Mouse (Mus musculus): ENCODE measurements around the gene Rhof. TPM values are rescaled to one million over a fixed set of nuclear protein-coding genes. Genes with fewer than 3 reads are reported as not detected.
"Not testable (repeated sequence)": the region's sequence is repeated elsewhere in the genome, so short reads cannot be mapped to it uniquely, and the experiment has no call there.

Gene Rhof
- polyA plus RNA-seq, 1 experiment from 2014 or later, result 20.9 TPM

DNA sequence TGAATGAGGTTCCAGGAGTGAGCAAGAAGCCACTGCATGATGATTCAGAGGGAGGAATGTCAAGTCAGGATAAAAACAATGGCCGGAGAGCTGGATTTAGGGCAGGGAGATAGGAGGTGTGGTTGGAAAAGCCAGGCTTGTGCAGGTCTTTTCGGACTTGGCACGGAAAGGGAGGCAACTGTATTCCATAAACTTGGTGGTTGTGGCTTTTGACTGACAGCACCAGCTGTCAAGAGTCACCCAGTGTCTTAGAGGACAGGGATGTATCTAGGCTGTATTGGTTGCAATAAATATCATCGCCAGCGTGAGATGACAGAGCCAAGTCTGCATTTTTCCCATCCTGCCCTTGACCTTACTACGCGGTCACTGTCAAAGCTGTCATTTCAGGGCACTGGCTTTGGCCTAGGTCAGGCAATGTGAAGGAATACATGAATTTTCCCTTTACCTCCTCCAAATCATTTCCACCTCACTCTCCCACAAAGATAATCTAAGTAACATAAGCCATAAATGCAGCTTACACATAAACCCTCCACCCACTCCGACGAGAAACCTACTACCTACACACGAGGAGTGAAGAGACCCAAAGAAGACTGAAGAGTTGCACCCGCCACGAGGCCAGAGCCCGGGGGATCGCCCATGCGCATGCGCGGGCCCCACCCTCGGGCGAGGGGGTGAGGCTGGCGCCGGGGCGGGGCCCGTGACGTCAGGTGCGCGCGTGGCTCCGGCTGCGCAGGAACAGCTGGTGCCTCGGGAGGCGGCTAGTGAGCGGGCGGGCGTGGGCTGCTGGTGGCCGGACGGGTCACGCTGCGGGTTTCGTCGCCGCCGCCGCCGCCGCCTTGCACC, 56.7 kb downstream of the Rhof start:
- Histone ChIP-seq H3K4me2 (peak overlapping the region; percentile 85), H3K9me3 (replicated peaks) (no peaks in the 10 kb centered on the region), H3K4me1 (peaks cover 26% of the 10 kb centered on the region), H3K27ac (replicated peaks) (peak overlapping the region; percentile 83), H3K9ac (replicated peaks) (peak overlapping the region; percentile 82), H3K4me3 (replicated peaks) (peak overlapping the region; percentile 88), H3K27me3 (replicated peaks) (no peaks in the 10 kb centered on the region), H3K36me3 (no peaks in the 10 kb centered on the region)
- 10% methylated on average over 39 of the region's 45 CpGs for WGBS
- peak; percentile 97 for ATAC-seq (ENCODE audit: low FRiP score)

DNA sequence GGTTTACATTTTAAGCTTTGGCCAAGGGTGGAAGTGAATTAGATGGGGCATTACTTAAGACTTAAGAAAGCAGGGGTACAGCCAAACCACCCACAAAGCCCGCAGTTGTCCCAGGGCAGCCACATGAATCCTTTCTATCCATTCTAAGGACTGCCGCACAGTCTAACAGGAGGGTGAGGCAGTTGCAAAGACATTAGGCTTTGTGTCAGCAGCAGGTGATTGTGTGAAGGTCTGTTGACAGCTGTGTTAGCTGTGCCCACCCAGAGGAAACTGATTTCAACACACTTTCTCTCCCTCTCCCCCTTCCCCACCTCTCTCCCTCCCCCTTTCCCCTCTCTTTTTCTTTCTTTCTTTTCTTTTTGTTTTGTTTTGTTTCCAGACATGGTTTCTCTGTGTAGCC, 63.8 kb downstream of the Rhof start:
- Histone ChIP-seq H3K36me3 (no peaks in the 10 kb centered on the region), H3K27ac (replicated peaks) (no peak overlapping the region), H3K9me3 (replicated peaks) (no peaks in the 10 kb centered on the region), H3K4me3 (replicated peaks) (no peak overlapping the region), H3K4me1 (no peaks in the 10 kb centered on the region; the same call in 1 of the 2 replicates), H3K27me3 (replicated peaks) (no peaks in the 10 kb centered on the region), H3K9ac (replicated peaks) (no peak overlapping the region), H3K4me2 (no peak overlapping the region)
- no peak for ATAC-seq (ENCODE audit: low FRiP score)
- 93% methylated on average over 2 of the region's 2 CpGs for WGBS

DNA sequence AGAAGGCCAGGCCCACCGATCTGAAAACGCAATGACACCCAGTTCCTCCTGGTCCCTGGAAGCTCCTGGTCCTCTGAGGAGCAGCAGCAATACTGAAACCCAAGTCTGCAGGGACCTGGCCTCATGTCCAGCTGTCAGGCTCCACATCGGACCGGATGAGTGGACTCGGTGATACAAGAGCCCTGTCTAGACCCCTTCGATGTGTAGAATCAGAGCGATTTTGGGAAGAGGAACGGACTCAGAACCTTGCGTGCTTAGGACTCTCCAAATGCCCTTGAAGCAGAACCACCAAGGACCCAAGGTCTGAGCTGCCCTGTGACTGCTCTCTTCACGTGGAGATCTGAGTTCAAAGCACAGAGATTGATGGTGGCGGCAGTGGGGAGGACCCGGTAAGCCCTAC, 64.4 kb downstream of the Rhof start, which contains the start of gene Tmem120b:
Tmem120b (plus strand) TSS at position 301 of the 400 bp plus-strand sequence.
- ATAC-seq (ENCODE audit: low FRiP score), result no peak
- H3K27me3 ChIP-seq (replicated peaks), result no peaks in the 10 kb centered on the region
- H3K27ac ChIP-seq (replicated peaks), result no peak within 1 kb of the TSS
- H3K9ac ChIP-seq (replicated peaks), result no peak within 1 kb of the TSS
- WGBS, result 89% methylated on average over 12 of the region's 12 CpGs
- H3K4me1 ChIP-seq, result no peaks in the 10 kb centered on the region; the same call in 1 of the 2 replicates
- no peak within 1 kb of the TSS for H3K4me2 ChIP-seq
- no peak within 1 kb of the TSS for H3K4me3 ChIP-seq (replicated peaks)
- no peaks in the 10 kb centered on the region for H3K9me3 ChIP-seq (replicated peaks)
- H3K36me3 ChIP-seq, result no peaks in the 10 kb centered on the region

DNA sequence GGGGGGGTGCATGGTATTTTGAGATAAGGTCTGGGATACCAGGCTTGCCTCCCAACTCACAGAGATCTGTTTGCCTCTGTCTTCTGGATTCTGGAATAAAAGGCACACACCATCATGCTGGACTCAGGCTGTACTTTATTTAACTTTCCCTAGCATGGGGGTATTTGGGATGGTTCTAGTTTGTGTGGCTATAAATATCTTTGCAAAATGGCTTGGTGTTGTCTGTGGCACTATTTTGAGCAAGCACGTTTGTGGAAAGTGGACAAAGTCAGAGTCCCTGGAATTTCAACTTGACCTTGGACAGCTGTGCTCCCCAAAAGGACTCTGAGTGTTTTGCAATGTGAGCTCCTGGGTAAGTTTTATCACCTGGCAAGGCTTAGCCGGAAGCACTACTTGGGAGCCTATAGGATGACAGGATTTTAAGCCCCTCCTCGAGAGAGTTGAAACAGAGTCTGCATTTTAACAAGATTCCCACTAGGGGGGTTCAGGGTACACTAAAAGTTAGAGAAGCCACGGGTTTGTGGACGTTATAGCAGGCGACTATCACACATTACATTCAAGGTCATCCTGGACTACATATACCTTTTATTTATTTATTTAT, 65.0 kb downstream of the Rhof start:
- peak; percentile 35; the same call in 1 of the 2 replicates for ATAC-seq (ENCODE audit: low FRiP score)
- WGBS, result 21% methylated on average over 6 of the region's 6 CpGs

DNA sequence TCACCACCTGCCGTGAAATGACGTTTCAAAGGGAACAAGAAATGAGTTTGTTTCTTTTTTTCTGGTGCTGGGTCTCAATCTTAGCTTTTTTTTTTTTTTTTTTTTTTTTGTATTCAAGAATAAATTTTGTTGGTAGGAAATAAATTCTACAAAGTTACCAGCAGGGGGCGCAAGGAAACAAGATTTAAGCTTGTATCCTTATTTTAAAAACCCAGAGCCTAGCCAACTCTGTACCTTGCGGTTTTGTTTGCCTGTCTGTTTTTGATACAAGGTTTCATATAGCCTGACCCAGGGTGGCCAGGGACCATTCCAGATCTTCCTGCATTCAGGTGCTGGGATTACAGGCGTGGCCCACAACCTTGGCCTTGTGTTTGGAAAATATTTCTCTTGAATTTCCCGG, 68.3 kb downstream of the Rhof start:
- no peak overlapping the region for H3K9ac ChIP-seq (replicated peaks)
- ATAC-seq (ENCODE audit: low FRiP score), result no peak
- no peak overlapping the region for H3K4me3 ChIP-seq (replicated peaks)
- no peak overlapping the region for H3K27ac ChIP-seq (replicated peaks)
- no peaks in the 10 kb centered on the region for H3K27me3 ChIP-seq (replicated peaks)
- no peak overlapping the region for H3K4me2 ChIP-seq
- WGBS, result 31% methylated on average over 6 of the region's 6 CpGs
- H3K36me3 ChIP-seq, result no peaks in the 10 kb centered on the region
- no peaks in the 10 kb centered on the region for H3K9me3 ChIP-seq (replicated peaks)
- peaks cover 5% of the 10 kb centered on the region; the same call in 1 of the 2 replicates for H3K4me1 ChIP-seq

More for the DNA sequence above, 65.0 kb downstream of the Rhof start:
- Histone ChIP-seq H3K4me2 (no peak overlapping the region), H3K4me1 (no peaks in the 10 kb centered on the region; the same call in 1 of the 2 replicates), H3K27ac (replicated peaks) (no peak overlapping the region), H3K9ac (replicated peaks) (no peak overlapping the region), H3K27me3 (replicated peaks) (no peaks in the 10 kb centered on the region), H3K4me3 (replicated peaks) (no peak overlapping the region), H3K36me3 (no peaks in the 10 kb centered on the region), H3K9me3 (replicated peaks) (no peaks in the 10 kb centered on the region)

DNA sequence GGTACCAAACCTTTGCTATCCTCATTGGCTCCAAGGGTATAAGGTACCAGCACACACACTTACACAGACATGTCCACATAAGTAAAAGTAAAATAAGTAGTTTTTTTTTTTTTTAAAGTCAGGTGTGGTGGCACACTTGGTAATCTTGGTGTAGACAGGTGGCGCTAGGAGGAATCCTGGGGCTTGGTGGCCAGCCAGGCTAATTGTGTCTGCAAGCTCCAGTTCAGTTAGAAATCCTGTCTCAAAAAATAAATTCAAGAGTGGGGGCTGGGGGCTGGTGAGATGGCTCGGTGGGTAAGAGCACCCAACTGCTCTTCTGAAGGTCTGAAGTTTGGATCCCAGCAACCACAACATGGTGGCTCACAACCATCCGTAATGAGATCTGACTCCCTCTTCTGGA, 69.4 kb downstream of the Rhof start:
- H3K4me1 ChIP-seq, result peaks cover 7% of the 10 kb centered on the region; the same call in 1 of the 2 replicates
- no peak for ATAC-seq (ENCODE audit: low FRiP score)
- no peaks in the 10 kb centered on the region for H3K36me3 ChIP-seq
- H3K9ac ChIP-seq (replicated peaks), result no peak overlapping the region
- no peak overlapping the region for H3K27ac ChIP-seq (replicated peaks)
- H3K9me3 ChIP-seq (replicated peaks), result no peaks in the 10 kb centered on the region
- 93% methylated on average over 3 of the region's 3 CpGs for WGBS
- H3K4me3 ChIP-seq (replicated peaks), result no peak overlapping the region
- H3K4me2 ChIP-seq, result no peak overlapping the region
- H3K27me3 ChIP-seq (replicated peaks), result no peaks in the 10 kb centered on the region

DNA sequence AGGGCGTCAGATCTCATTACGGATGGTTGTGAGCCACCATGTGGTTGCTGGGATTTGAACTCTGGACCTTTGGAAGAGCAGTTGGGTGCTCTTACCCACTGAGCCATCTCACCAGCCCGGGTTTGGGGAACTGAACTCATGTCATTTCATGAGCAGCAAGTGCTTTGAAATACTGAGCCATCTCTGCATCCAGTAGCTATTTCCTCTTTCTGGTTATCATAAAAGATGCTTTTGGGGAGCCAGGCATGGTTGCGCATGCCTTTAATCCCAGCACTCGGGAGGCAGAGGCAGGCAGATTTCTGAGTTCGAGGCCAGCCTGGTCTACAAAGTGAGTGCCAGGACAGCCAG, 71.1 kb downstream of the Rhof start:
- H3K36me3 ChIP-seq; H3K4me3 ChIP-seq (replicated peaks); H3K27me3 ChIP-seq (replicated peaks); H3K4me2 ChIP-seq; H3K27ac ChIP-seq (replicated peaks); ATAC-seq (ENCODE audit: low FRiP score); H3K9me3 ChIP-seq (replicated peaks); H3K4me1 ChIP-seq; H3K9ac ChIP-seq (replicated peaks): not testable (repeated sequence)
- 78% methylated on average over 6 of the region's 6 CpGs for WGBS

DNA sequence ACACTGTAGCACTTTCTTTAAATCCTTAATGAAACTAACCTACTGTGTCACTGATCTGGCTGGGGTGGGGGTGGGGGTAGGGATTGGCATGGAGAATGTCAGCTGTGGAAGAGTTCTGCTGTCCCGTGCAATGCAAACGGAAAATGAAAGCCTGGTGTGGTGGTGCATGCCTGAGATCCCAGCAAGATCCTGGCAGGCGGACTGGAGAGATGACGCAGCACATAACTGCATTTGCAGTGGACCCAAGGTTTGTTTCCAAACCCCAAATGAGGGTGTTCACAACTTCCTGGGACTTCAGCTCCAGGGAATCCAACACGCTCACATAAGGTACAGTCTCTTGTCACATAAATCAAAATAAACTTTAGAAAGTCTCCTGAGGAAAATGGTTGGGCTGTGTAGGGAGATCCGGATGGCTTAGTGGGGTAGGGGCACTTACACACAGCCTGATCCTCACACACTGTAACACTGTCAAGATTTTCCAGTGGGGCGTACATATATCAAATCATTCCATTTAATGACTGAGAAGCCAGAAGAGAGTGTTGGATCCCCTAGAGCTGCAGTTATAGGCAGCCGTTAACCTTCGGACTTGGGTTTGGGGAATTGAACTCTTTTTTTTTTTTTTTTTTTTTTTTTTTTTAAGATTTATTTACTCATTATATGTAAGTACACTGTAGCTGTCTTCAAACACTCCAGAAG, 71.6 kb downstream of the Rhof start:
- no peaks in the 10 kb centered on the region for H3K27me3 ChIP-seq (replicated peaks)
- H3K36me3 ChIP-seq, result no peaks in the 10 kb centered on the region
- no peak overlapping the region for H3K27ac ChIP-seq (replicated peaks)
- ATAC-seq (ENCODE audit: low FRiP score), result no peak
- H3K9me3 ChIP-seq (replicated peaks), result no peaks in the 10 kb centered on the region
- H3K9ac ChIP-seq (replicated peaks), result no peak overlapping the region
- H3K4me3 ChIP-seq (replicated peaks), result no peak overlapping the region
- WGBS, result 84% methylated on average over 9 of the region's 9 CpGs
- peaks cover 7% of the 10 kb centered on the region; the same call in 1 of the 2 replicates for H3K4me1 ChIP-seq
- no peak overlapping the region for H3K4me2 ChIP-seq

DNA sequence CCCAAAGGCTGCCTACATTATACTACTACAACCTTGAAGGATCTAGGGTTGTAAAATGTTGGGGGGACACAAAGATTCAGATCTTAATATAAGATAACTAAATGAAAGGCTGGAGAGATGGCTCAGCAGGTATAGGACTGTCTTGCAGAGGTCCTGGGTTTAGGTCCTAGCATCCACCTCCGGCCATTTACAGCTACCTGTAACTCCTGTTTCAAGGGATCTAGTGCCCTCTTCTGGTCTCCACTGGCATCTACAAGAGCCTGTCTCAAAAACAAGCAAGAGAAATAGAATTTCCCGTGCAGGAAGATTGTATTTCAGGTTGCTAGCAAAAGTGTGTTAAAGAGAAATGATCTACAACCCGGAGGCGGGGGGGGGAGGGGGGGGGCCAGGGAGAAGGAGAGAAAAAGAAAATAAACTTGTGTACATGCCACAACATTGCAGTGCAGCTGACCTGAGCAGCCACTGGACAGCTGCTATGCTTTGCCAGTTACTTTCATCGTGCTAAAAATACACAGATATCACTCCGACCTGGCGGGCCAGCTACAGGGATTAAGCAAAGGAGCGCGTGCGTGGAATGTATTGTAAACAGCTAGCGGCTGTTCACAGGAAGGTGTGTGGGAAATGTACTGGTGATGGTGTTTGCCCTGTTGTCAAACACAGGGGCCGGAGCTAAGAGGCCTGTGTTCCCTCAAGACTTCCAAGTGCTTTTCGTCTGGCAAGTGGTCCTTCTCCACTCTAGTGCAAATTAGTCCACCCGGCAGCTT, 72.6 kb downstream of the Rhof start:
- Histone ChIP-seq H3K36me3 (no peaks in the 10 kb centered on the region), H3K9ac (replicated peaks) (no peak overlapping the region), H3K4me1 (peaks cover 7% of the 10 kb centered on the region; the same call in 1 of the 2 replicates), H3K4me2 (no peak overlapping the region), H3K27me3 (replicated peaks) (no peaks in the 10 kb centered on the region), H3K9me3 (replicated peaks) (no peaks in the 10 kb centered on the region), H3K27ac (replicated peaks) (no peak overlapping the region), H3K4me3 (replicated peaks) (no peak overlapping the region)
- no peak for ATAC-seq (ENCODE audit: low FRiP score)
- WGBS, result 45% methylated on average over 14 of the region's 14 CpGs

DNA sequence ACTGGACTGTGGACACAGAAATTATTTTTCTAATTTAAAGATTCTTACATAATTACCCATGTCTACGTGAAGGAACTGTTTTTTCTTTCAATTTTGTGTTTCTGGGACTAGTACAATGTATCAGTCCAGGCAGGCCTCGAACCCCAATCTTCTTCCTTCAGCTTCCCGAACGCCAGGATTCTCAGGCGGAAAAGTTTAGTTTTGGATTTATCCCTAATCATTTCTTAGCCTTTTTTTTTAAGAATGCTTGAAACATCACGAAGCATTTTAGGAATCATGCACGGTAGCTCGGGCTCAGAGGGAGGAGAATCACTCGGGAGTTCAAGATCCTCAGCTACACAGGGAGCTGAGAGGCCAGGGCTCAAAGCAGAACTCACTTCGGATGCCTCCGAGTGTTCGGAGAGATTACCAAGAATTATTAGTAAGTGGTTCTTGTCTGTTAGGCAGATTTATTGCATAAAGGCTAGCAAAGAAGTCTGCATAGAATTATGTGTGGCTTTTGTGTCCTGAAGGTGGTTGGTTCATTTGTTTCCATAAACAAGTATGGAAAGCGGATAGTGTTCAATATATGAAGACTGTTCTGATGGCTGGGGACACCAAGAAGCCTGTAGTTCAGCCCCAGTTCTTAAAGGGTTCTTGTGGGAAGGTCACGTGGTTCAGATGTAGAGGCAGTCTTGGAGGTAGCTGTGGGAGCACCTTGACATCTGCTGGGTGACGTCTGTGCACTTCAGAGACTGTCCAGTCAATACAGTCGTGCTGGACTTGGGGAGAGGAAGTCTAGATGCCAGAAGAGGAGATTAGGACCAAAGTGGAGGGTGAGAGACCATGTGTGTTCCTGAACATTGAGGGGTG, 74.0 kb downstream of the Rhof start:
- Histone ChIP-seq H3K4me3 (replicated peaks) (peak overlapping the region; percentile 43), H3K9ac (replicated peaks) (peak overlapping the region; percentile 39), H3K27me3 (replicated peaks) (no peaks in the 10 kb centered on the region), H3K9me3 (replicated peaks) (no peaks in the 10 kb centered on the region), H3K4me2 (peak overlapping the region; percentile 55), H3K4me1 (peaks cover 7% of the 10 kb centered on the region; the same call in 1 of the 2 replicates), H3K36me3 (no peaks in the 10 kb centered on the region), H3K27ac (replicated peaks) (peak overlapping the region; percentile 68)
- WGBS, result 45% methylated on average over 16 of the region's 16 CpGs
- ATAC-seq (ENCODE audit: low FRiP score), result no peak

All from neural tube, embryonic 15.5 days (tissue).